Mouse (Mus musculus) midbrain, embryonic 15.5 days (tissue): ENCODE data around the gene Muc13. TPM values are rescaled to one million over a fixed set of nuclear protein-coding genes. Genes with fewer than 3 reads are reported as not detected.

Source experiments
- ATAC-seq: fragments of 200-750 bp; cut with Nextera tagmentation; replicated peaks from 2 replicates; pipeline ENCODE4 v1.8.0; 2017; ENCODE audit warnings: moderate TSS enrichment
- H3K27ac ChIP-seq: fragments of 300-500 bp; sonication (generic); 2 replicates; pipeline ENCODE4 v1.5.1; 2015; ENCODE audit warnings: mild to moderate bottlenecking, inconsistent platforms
- H3K27me3 ChIP-seq: fragments of 300-500 bp; sonication (generic); replicated peaks from 2 replicates; pipeline ENCODE4 v1.6.1; 2015; ENCODE audit warnings: inconsistent platforms
- H3K36me3 ChIP-seq: fragments of 300-500 bp; sonication (generic); replicated peaks from 2 replicates; pipeline ENCODE4 v1.6.1; 2015; ENCODE audit warnings: inconsistent platforms
- H3K4me1 ChIP-seq: fragments of 300-500 bp; sonication (generic); 2 replicates; pipeline ENCODE4 v1.6.1; 2015; ENCODE audit warnings: inconsistent platforms
- H3K4me2 ChIP-seq: fragments of 300-500 bp; sonication (generic); 2 replicates; pipeline ENCODE4 v1.6.1; 2015; ENCODE audit warnings: inconsistent platforms, mild to moderate bottlenecking, moderate library complexity
- H3K4me3 ChIP-seq: fragments of 300-500 bp; sonication (generic); 2 replicates; pipeline ENCODE4 v1.5.1; 2015; ENCODE audit warnings: mild to moderate bottlenecking, inconsistent platforms
- H3K9ac ChIP-seq: fragments of 300-500 bp; sonication (generic); 2 replicates; pipeline ENCODE4 v1.6.1; 2015; ENCODE audit warnings: mild to moderate bottlenecking, inconsistent platforms
- H3K9me3 ChIP-seq: fragments of 300-500 bp; sonication (generic); 2 replicates; pipeline ENCODE4 v1.6.1; 2016; ENCODE audit warnings: inconsistent platforms
- WGBS: fragments of 180-500 bp; shearing (Covaris S2); methylation state at CpG from one replicate; pipeline ENCODE4 v1.1.7; 2015; ENCODE audit warnings: mixed read lengths; 5-methylcytosine and 5-hydroxymethylcytosine counted together
- polyA plus RNA-seq: library from polyadenylated mRNA; unstranded; fragments of >200 nt; fragmentation: Nextera tagmentation; extraction: Ambion mirVana; gene quantifications from 2 replicates; pipeline ENCODE4 v1.2.1, GENCODE M21; 2015

Gene Muc13
- polyA plus RNA-seq, 1 experiment from 2014 or later = 0.08 TPM

DNA sequence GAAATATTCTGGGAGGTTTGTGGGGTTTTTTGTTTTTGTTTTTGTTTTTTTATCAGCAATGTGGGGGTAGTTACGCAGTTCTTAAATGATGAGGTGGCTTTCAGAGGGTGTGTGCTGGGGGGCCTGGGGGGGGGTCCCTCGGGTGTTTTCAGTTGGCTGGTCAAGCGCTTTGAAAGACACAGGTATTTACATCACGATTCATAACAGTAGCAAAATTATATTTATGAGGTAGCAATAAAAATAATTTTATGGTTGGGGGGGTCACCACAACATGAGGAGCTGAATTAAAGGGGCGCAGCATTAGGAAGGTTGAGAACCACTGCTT is 39.6 kb downstream of the Muc13 start:
- Histone ChIP-seq H3K27me3 (peaks cover 42% of the 10 kb centered on the region), H3K4me2 (peak overlapping the region; percentile 43), H3K4me1 (peaks cover 34% of the 10 kb centered on the region), H3K9me3 (no peaks in the 10 kb centered on the region), H3K27ac (peak overlapping the region; percentile 43; the same call in 1 of the 2 replicates), H3K4me3 (peak overlapping the region; percentile 9; the same call in 1 of the 2 replicates), H3K36me3 (no peaks in the 10 kb centered on the region), H3K9ac (no peak overlapping the region)
- no peak for ATAC-seq
- 20% methylated on average over 5 of the region's 5 CpGs for WGBS

GRCm38 (mm10) chr16:33833781-33834482 is 40.1 kb downstream of the Muc13 start:
- 2% methylated on average over 25 of the region's 25 CpGs for WGBS
- Histone ChIP-seq H3K9ac (no peak overlapping the region), H3K27ac (peak overlapping the region; percentile 43), H3K27me3 (peaks cover 40% of the 10 kb centered on the region), H3K4me2 (peak overlapping the region; percentile 43), H3K36me3 (no peaks in the 10 kb centered on the region), H3K9me3 (no peaks in the 10 kb centered on the region), H3K4me3 (peak overlapping the region; percentile 9), H3K4me1 (peaks cover 33% of the 10 kb centered on the region)
- 0 out of 2 replicates have a peak, but pooled peaks have one; percentile 41 for ATAC-seq

DNA sequence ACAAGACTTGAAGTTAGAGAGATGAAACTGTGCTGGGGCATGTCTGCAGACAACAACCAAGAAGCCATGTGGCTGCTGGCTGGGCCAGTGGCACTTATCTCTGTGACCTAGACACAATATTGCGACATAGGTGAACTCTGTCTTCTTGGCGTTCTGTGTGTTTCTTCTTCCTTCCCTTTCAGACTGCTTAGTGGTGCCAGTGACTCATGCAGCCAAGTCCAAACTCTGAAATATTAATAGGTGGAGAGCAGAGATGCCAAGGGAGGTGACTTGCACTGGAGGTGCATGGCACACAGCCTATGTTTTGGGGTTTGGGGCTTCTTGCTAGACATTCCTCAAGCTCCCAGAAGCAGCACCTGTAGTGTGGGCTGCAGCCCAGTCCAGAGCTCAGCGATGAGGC is 42.8 kb downstream of the Muc13 start:
- Histone ChIP-seq H3K36me3 (no peaks in the 10 kb centered on the region), H3K9ac (no peak overlapping the region), H3K4me2 (no peak overlapping the region), H3K27me3 (peaks cover 18% of the 10 kb centered on the region), H3K4me1 (peaks cover 18% of the 10 kb centered on the region), H3K9me3 (no peaks in the 10 kb centered on the region), H3K4me3 (no peak overlapping the region), H3K27ac (no peak overlapping the region)
- 86% methylated on average over 3 of the region's 3 CpGs for WGBS
- no peak for ATAC-seq

DNA sequence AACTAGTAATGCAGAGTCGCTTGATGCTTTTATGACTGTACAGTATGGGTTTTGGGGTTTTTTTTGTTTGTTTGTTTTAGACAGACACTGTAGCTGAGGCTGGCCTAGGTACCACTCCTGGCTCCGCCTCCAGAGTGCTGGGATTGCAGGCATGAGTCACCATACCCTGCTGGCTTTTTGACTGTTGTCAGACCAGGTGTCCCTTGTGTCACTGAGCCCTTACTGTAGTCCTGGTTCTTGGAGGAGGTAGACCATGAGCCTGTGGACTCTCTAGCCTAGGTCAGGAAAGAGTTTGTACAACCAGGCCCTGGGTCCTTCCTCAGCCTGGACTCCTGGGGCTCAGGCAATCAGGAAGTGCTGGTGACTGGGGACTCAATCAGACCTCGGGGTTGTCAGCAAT is 43.4 kb downstream of the Muc13 start:
- H3K27ac ChIP-seq = no peak overlapping the region
- H3K4me3 ChIP-seq = no peak overlapping the region
- WGBS = 77% methylated on average over 3 of the region's 3 CpGs
- H3K9me3 ChIP-seq = no peaks in the 10 kb centered on the region
- peaks cover 15% of the 10 kb centered on the region for H3K27me3 ChIP-seq
- no peak for ATAC-seq
- peaks cover 18% of the 10 kb centered on the region for H3K4me1 ChIP-seq
- no peaks in the 10 kb centered on the region for H3K36me3 ChIP-seq
- no peak overlapping the region for H3K4me2 ChIP-seq
- no peak overlapping the region for H3K9ac ChIP-seq

DNA sequence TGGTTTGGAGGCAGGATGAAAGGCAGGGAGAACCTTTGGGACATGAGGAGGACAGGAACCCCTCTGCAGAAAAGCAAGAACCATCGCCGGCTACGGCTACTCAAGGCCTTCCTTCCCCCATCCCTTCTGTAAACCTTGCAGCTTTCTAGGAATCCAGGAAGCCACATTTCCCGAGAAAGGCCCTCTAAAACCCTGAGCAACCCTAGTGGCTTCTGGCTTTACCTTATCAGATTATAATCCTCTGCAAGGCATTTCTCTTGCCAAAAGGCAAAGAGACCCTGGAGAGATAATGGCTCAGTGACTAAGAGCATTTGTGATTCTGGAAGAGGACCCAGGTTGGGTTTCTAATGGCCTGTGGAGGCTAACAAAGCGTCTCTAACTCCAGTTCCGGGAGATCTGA is 46.8 kb downstream of the Muc13 start:
- Histone ChIP-seq H3K9ac (no peak overlapping the region), H3K36me3 (no peaks in the 10 kb centered on the region), H3K4me3 (no peak overlapping the region), H3K27me3 (no peaks in the 10 kb centered on the region), H3K4me2 (no peak overlapping the region), H3K4me1 (no peaks in the 10 kb centered on the region), H3K9me3 (no peaks in the 10 kb centered on the region), H3K27ac (no peak overlapping the region)
- no peak for ATAC-seq
- WGBS = 78% methylated on average over 6 of the region's 6 CpGs

GRCm38 (mm10) chr16:33842081-33842880 is 48.4 kb downstream of the Muc13 start:
- Histone ChIP-seq H3K4me3 (no peak overlapping the region), H3K27me3 (no peaks in the 10 kb centered on the region), H3K4me1 (no peaks in the 10 kb centered on the region), H3K27ac (no peak overlapping the region), H3K4me2 (no peak overlapping the region), H3K36me3 (no peaks in the 10 kb centered on the region), H3K9ac (no peak overlapping the region), H3K9me3 (no peaks in the 10 kb centered on the region)
- no peak for ATAC-seq
- 56% methylated on average over 12 of the region's 12 CpGs for WGBS

DNA sequence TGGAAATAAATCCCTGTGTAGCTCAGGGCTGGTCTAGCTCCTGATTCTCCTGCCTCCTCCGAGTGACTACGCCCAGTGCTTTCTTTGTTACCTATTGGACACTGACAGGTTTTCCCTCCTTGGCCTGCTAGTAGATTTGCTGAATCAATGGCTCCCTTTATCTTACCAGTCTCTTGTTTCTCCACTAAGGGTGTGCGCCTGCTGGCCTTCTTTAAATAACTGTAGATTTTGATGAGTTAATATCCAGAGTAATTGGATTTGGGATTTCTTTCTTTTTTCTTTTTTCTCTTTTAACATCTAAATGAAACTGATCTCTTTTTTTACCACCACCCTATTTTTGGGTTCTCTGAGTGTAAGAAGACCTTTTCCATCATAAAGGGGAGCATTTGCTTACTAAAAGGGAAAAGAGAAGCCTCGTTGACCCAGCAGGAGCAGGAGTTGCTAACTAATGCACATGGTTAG is 50.3 kb downstream of the Muc13 start:
- no peaks in the 10 kb centered on the region for H3K4me1 ChIP-seq
- H3K4me3 ChIP-seq = no peak overlapping the region
- H3K27me3 ChIP-seq = no peaks in the 10 kb centered on the region
- no peak overlapping the region for H3K9ac ChIP-seq
- no peak overlapping the region for H3K27ac ChIP-seq
- H3K36me3 ChIP-seq = no peaks in the 10 kb centered on the region
- WGBS = 31% methylated on average over 4 of the region's 4 CpGs
- no peak for ATAC-seq
- no peak overlapping the region for H3K4me2 ChIP-seq
- no peaks in the 10 kb centered on the region for H3K9me3 ChIP-seq

DNA sequence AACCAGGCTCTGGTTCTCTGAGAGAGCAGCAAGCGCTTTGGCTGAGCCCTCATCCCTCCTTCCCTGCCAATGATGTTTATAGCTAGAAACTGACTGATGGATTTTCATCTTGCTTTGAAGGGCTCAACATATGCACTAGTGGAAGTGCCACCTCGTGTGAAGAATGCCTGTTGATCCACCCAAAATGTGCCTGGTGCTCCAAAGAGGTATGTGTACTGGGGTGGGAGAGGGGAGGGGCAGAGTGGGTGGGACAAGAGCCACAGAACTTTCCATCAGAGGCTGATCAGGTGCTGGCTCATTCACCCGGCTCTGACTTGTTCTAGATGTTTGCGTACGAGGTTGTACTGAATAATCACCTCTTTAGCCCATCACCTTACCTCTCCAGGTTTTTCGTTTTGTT is 51.0 kb downstream of the Muc13 start:
- ATAC-seq = no peak
- Histone ChIP-seq H3K27ac (no peak overlapping the region), H3K27me3 (no peaks in the 10 kb centered on the region), H3K9me3 (no peaks in the 10 kb centered on the region), H3K4me3 (no peak overlapping the region), H3K4me1 (no peaks in the 10 kb centered on the region), H3K9ac (no peak overlapping the region), H3K36me3 (no peaks in the 10 kb centered on the region), H3K4me2 (no peak overlapping the region)
- 70% methylated on average over 6 of the region's 6 CpGs for WGBS

- ATAC-seq = no peak
- H3K27me3 ChIP-seq = no peaks in the 10 kb centered on the region
- no peak overlapping the region for H3K4me3 ChIP-seq
- H3K9ac ChIP-seq = no peak overlapping the region
- no peaks in the 10 kb centered on the region for H3K36me3 ChIP-seq
- no peaks in the 10 kb centered on the region for H3K4me1 ChIP-seq
- no peak overlapping the region for H3K4me2 ChIP-seq
- H3K27ac ChIP-seq = no peak overlapping the region
- H3K9me3 ChIP-seq = no peaks in the 10 kb centered on the region
Observed at GRCm38 (mm10) chr16:33853271-33853670, 59.4 kb downstream of the Muc13 start.

DNA sequence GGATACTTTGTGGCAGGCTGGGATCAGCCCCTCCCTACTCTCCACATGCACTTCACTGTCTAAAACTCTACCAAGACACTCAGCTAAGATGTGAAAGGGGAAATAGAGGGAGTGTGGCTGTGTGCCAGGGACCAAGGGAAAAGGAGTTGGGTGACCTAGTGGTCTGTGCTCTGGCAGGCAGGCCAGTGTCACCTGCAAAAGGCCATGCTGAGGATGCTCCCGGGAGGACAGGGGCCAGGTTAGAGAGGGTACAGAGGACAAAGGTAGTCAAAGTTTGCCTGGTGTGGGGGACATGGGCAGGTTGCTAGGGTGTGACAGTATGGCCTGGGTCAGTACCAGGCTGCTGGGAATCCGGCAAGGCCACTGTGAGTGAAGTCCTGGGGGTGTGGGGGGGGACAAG is 64.9 kb downstream of the Muc13 start:
- no peaks in the 10 kb centered on the region for H3K9me3 ChIP-seq
- no peak overlapping the region for H3K9ac ChIP-seq
- no peaks in the 10 kb centered on the region for H3K27me3 ChIP-seq
- no peak overlapping the region for H3K4me3 ChIP-seq
- H3K27ac ChIP-seq = no peak overlapping the region
- WGBS = 85% methylated on average over 2 of the region's 2 CpGs
- no peaks in the 10 kb centered on the region for H3K36me3 ChIP-seq
- no peak for ATAC-seq
- H3K4me2 ChIP-seq = no peak overlapping the region
- H3K4me1 ChIP-seq = peaks cover 10% of the 10 kb centered on the region

DNA sequence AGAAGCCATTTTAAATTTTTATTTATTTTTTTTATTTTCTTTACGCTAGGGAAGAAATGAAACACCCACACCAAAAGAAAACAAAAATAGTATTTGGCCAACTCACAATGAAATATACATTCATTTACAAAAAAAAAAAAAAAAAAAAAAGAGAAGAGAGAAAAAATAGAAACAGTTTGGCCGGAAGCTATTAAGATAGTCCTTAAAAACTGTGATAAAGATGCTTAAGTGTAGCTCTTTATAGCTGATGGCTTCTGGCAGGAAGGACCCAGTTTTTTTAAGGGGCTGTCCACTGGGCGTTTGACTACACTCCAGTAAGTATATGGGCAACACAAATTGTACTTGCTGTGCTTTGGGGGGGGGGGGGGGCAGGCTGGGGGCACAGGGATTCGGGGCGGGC is 65.5 kb downstream of the Muc13 start:
- H3K27me3 ChIP-seq = no peaks in the 10 kb centered on the region
- H3K9ac ChIP-seq = no peak overlapping the region
- H3K4me1 ChIP-seq = peaks cover 10% of the 10 kb centered on the region
- no peak overlapping the region for H3K4me3 ChIP-seq
- H3K4me2 ChIP-seq = no peak overlapping the region
- ATAC-seq = no peak
- 84% methylated on average over 3 of the region's 5 CpGs for WGBS
- no peaks in the 10 kb centered on the region for H3K9me3 ChIP-seq
- H3K36me3 ChIP-seq = no peaks in the 10 kb centered on the region
- no peak overlapping the region for H3K27ac ChIP-seq

- Histone ChIP-seq H3K4me2 (peak overlapping the region; percentile 34), H3K4me1 (peaks cover 10% of the 10 kb centered on the region), H3K27ac (peak overlapping the region; percentile 53; the same call in 1 of the 2 replicates), H3K27me3 (no peaks in the 10 kb centered on the region), H3K9me3 (no peaks in the 10 kb centered on the region), H3K9ac (no peak overlapping the region), H3K36me3 (no peaks in the 10 kb centered on the region), H3K4me3 (no peak overlapping the region)
- peak; percentile 88 for ATAC-seq
- 40% methylated on average over 14 of the region's 14 CpGs for WGBS
Observed at GRCm38 (mm10) chr16:33859988-33860700, 66.3 kb downstream of the Muc13 start.
